8 mouse cellular contexts compared by ENCODE assay signal in genomic region chr17:21566728-21567349, GRCm38 (mm10). TPM values are rescaled to one million over a fixed set of nuclear protein-coding genes. Genes with fewer than 3 reads are reported as not detected.
DNase-seq lines count a peak whose midpoint lies in the region; ATAC-seq and TF ChIP-seq lines count a peak whose summit lies in the region.

Gene Zfp948, plus strand, starts transcription at chr17:21567008.

- no peaks in the 10 kb centered on the region for H3K36me3 ChIP-seq in embryonic facial prominence, embryonic 11.5 days (replicated peaks; ENCODE audit: control insufficient read depth, insufficient read depth, low read depth, low read length)
- H3K36me3 ChIP-seq in intestine, postnatal 0 days (ENCODE audit: control insufficient read depth, insufficient read depth): peaks cover 4% of the 10 kb centered on the region; the same call in 1 of the 2 replicates
- peaks cover 5% of the 10 kb centered on the region; the same call in 1 of the 2 replicates for H3K36me3 ChIP-seq in midbrain, embryonic 10.5 days

- intact Hi-C loops in left cerebral cortex, postnatal 36 days (cut with DNase I): loop anchor here (2.0 kb wide), 1 partner anchor 34 kb away; no protein-coding TSS in a partner anchor

- peak; percentile 44 for TF ChIP-seq CTCF in intestine, postnatal 0 days (IDR thresholded peaks at IDR 0.05; ENCODE audit: low read depth)

- H3K9me3 ChIP-seq in embryonic facial prominence, embryonic 11.5 days (replicated peaks; ENCODE audit: control insufficient read depth, low read length): no peaks in the 10 kb centered on the region
- H3K9me3 ChIP-seq in intestine, postnatal 0 days (ENCODE audit: control insufficient read depth): no peaks in the 10 kb centered on the region
- no peaks in the 10 kb centered on the region for H3K9me3 ChIP-seq in midbrain, embryonic 10.5 days (replicated peaks)

- H3K9ac ChIP-seq in embryonic facial prominence, embryonic 11.5 days (replicated peaks; ENCODE audit: low read length): peak within 1 kb of the TSS; percentile 59
- peak within 1 kb of the TSS; percentile 52 for H3K9ac ChIP-seq in intestine, postnatal 0 days (ENCODE audit: low read depth, low read length)

- 0% methylated on average over 29 of the region's 29 CpGs for WGBS in embryonic facial prominence, embryonic 11.5 days
- WGBS in intestine, postnatal 0 days: under 1% methylated on average over 29 of the region's 29 CpGs
- 2% methylated on average over 29 of the region's 29 CpGs for WGBS in midbrain, embryonic 10.5 days

- no peaks in the 10 kb centered on the region for H3K27me3 ChIP-seq in embryonic facial prominence, embryonic 11.5 days (ENCODE audit: control insufficient read depth, insufficient read depth, low read length)
- no peaks in the 10 kb centered on the region for H3K27me3 ChIP-seq in intestine, postnatal 0 days (replicated peaks; ENCODE audit: control insufficient read depth, insufficient read depth, low read length)
- no peaks in the 10 kb centered on the region for H3K27me3 ChIP-seq in midbrain, embryonic 10.5 days (ENCODE audit: low read depth, poor library complexity, severe bottlenecking)

- H3K4me3 ChIP-seq in embryonic facial prominence, embryonic 11.5 days (ENCODE audit: low read depth, low read length): peak within 1 kb of the TSS; percentile 49
- H3K4me3 ChIP-seq in intestine, postnatal 0 days (ENCODE audit: low read depth, low read length): peak within 1 kb of the TSS; percentile 43
- peak within 1 kb of the TSS; percentile 67 for H3K4me3 ChIP-seq in midbrain, embryonic 10.5 days

- H3K4me1 ChIP-seq in embryonic facial prominence, embryonic 11.5 days (ENCODE audit: control insufficient read depth, insufficient read depth, low read length): no peaks in the 10 kb centered on the region
- H3K4me1 ChIP-seq in intestine, postnatal 0 days (replicated peaks; ENCODE audit: control insufficient read depth, insufficient read depth, low read length): no peaks in the 10 kb centered on the region; the same call in 1 of the 2 replicates
- peaks cover 12% of the 10 kb centered on the region for H3K4me1 ChIP-seq in midbrain, embryonic 10.5 days

- H3K4me2 ChIP-seq in embryonic facial prominence, embryonic 11.5 days (ENCODE audit: low read depth, low read length): peak within 1 kb of the TSS; percentile 64
- peak within 1 kb of the TSS; percentile 84 for H3K4me2 ChIP-seq in intestine, postnatal 0 days (replicated peaks; ENCODE audit: low read depth)

- DNase-seq in adrenal gland, postnatal 25 days: peak; percentile 74
- peak; percentile 86 for DNase-seq in embryonic facial prominence, embryonic 11.5 days (ENCODE audit: low spot score)
- peak; percentile 78 for DNase-seq in gonadal fat pad, adult 2 months (ENCODE audit: low read depth)
- DNase-seq in left cerebral cortex, postnatal 36 days (ENCODE audit: low spot score in 2 of 2): peak; percentile 78 to 80
- DNase-seq in midbrain, embryonic 10.5 days (ENCODE audit: low spot score): peak; percentile 82
- DNase-seq in right cerebral cortex, postnatal 4 days: peak; percentile 67
- peak; percentile 94 for DNase-seq in yolk sac, embryonic 10.5 days (ENCODE audit: low spot score)

- peak within 1 kb of the TSS; percentile 47 for H3K27ac ChIP-seq in embryonic facial prominence, embryonic 11.5 days (replicated peaks; ENCODE audit: low read depth, low read length)
- peak within 1 kb of the TSS; percentile 88 for H3K27ac ChIP-seq in intestine, postnatal 0 days (ENCODE audit: low read depth, low read length)
- peak within 1 kb of the TSS; percentile 90 for H3K27ac ChIP-seq in midbrain, embryonic 10.5 days (replicated peaks)

- peak; percentile 96 for ATAC-seq in embryonic facial prominence, embryonic 11.5 days (replicated peaks; ENCODE audit: insufficient number of reproducible peaks, low FRiP score, low TSS enrichment, low read depth)
- ATAC-seq in intestine, postnatal 0 days: peak; percentile 96

RNA-seq across cellular contexts. Expression of gene Zfp948, which starts in this region (rescaled TPM):
- total RNA-seq in adrenal gland, postnatal 25 days (2021): 10.0 and 10.7 TPM in 2 replicates
- polyA plus RNA-seq in embryonic facial prominence, embryonic 11.5 days (2014; fragmentation: Nextera tagmentation; extraction: Ambion mirVana): 17.4 and 22.1 TPM in 2 replicates
- 1.8 and 1.9 TPM in 2 replicates for polyA plus RNA-seq in gonadal fat pad, adult 2 months (2012; rRNA removed)
- polyA plus RNA-seq in intestine, postnatal 0 days (2015; fragmentation: Nextera tagmentation; extraction: Ambion mirVana): 13.7 and 15.1 TPM in 2 replicates
- total RNA-seq in left cerebral cortex, postnatal 36 days (2021): 10 to 100 TPM; 10.0 to 11.0 TPM
- 14.0 and 14.6 TPM in 2 replicates for polyA plus RNA-seq in midbrain, embryonic 10.5 days (2016; fragmentation: Nextera tagmentation; extraction: Ambion mirVana)

Comparison
In these comparisons a context has a peak if more than half of its experiments do, and no peak if none do; other contexts are left out.
1. Peak in every context shown above with its lines: DNase-seq, ATAC-seq, H3K4me3 ChIP-seq and H3K27ac ChIP-seq.